Mouse (Mus musculus) forebrain, postnatal 0 days (tissue): ENCODE results near the gene Rad51b. TPM values are rescaled to one million over a fixed set of nuclear protein-coding genes. Genes with fewer than 3 reads are reported as not detected.
A peak's percentile ranks its signal among the peaks of the same experiment; 100 is the strongest.

ENCODE experiments used
- ATAC-seq: fragments of 200-750 bp; cut with Nextera tagmentation; 2 replicates; pipeline ENCODE4 v1.8.0; 2017; ENCODE audit warnings: mild to moderate bottlenecking, moderate library complexity
- DNase-seq: peaks from one replicate; pipeline ENCODE4 v3.0.0-alpha.2; 2015
- H3K27ac ChIP-seq: fragments of 300-500 bp; sonication (generic); 2 replicates; pipeline ENCODE4 v1.5.1; 2014; ENCODE audit warnings: low read depth, mild to moderate bottlenecking, antibody characterized with exemption, low read length, moderate library complexity, mixed read lengths
- H3K27me3 ChIP-seq: fragments of 300-500 bp; sonication (generic); 2 replicates; pipeline ENCODE4 v1.6.1; 2014; ENCODE audit warnings: mild to moderate bottlenecking, low read length, mixed read lengths; ENCODE audit not compliant: insufficient read depth
- H3K36me3 ChIP-seq: fragments of 300-500 bp; sonication (generic); 2 replicates; pipeline ENCODE4 v1.6.1; 2014; ENCODE audit warnings: mild to moderate bottlenecking, moderate library complexity; ENCODE audit not compliant: insufficient read depth
- H3K4me1 ChIP-seq: fragments of 300-500 bp; sonication (generic); 2 replicates; pipeline ENCODE4 v1.6.1; 2014; ENCODE audit warnings: antibody characterized with exemption; ENCODE audit not compliant: insufficient read depth
- H3K4me2 ChIP-seq: fragments of 300-500 bp; sonication (generic); 2 replicates; pipeline ENCODE4 v1.6.1; 2014; ENCODE audit warnings: low read depth, mild to moderate bottlenecking, moderate library complexity
- H3K4me3 ChIP-seq: fragments of 300-500 bp; sonication (generic); 2 replicates; pipeline ENCODE4 v1.5.1; 2014; ENCODE audit warnings: low read depth, low read length, mixed read lengths
- H3K9ac ChIP-seq: fragments of 300-500 bp; sonication (generic); 2 replicates; pipeline ENCODE4 v1.6.1; 2014; ENCODE audit warnings: mild to moderate bottlenecking
- H3K9me3 ChIP-seq: fragments of 300-500 bp; sonication (generic); 2 replicates; pipeline ENCODE4 v1.6.1; 2016; ENCODE audit warnings: low read length
- CTCF ChIP-seq: sonication (generic); IDR thresholded peaks from 2 replicates; pipeline ENCODE4 v1.5.1; 2016; ENCODE audit warnings: antibody characterized with exemption, control low read depth, low read depth
- WGBS: fragments of 180-500 bp; shearing (Covaris S2); extraction: QIAGEN DNeasy Blood & Tissue Kit; methylation state at CpG from one replicate; pipeline ENCODE4 v1.1.7; 2014; 5-methylcytosine and 5-hydroxymethylcytosine counted together
- polyA plus RNA-seq: library from polyadenylated mRNA; unstranded; fragments of >200 nt; fragmentation: Nextera tagmentation; extraction: Ambion mirVana; gene quantifications from 2 replicates; pipeline ENCODE4 v1.2.1, GENCODE M21; 2015
- total RNA-seq: library from RNA; depleted of rRNA; stranded (reverse); fragments of >200 nt; gene quantifications from 2 replicates; pipeline ENCODE4 v1.2.3, GENCODE M21; 2014

The Rad51b gene
- total and polyA plus RNA-seq, 2 experiments from 2014 or later = 0.62 to 1.1 TPM

DNA sequence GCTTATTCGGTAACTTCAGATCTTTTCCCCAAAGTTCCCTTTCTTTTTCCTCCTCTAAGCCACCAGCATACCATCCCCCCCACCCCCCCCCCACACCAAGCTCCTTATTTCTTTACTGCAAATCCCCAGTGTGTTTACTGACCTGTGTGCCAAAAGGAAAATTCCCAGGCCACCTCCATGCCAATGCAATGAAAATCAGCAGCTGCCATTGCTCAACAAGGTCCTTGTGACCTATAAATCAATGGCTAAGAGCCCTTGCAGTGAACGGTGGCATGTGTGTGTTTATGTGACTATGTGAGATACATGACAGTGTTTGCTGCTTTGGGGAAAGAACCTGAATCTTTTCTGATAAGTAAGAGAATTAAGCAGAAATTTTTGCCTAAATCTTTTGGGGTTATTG, 301.8 kb downstream of the Rad51b start:
- ATAC-seq (no peak), DNase-seq (no peak)
- Histone ChIP-seq H3K27me3 (no peaks in the 10 kb centered on the region), H3K4me2 (no peak overlapping the region), H3K27ac (no peak overlapping the region), H3K9ac (no peak overlapping the region), H3K4me3 (no peak overlapping the region), H3K36me3 (no peaks in the 10 kb centered on the region), H3K4me1 (no peaks in the 10 kb centered on the region), H3K9me3 (no peaks in the 10 kb centered on the region)
- no peak for TF ChIP-seq CTCF
- WGBS = 71% methylated on average over 2 of the region's 2 CpGs

GRCm38 (mm10) chr12:79600149-79600769, 303.2 kb downstream of the Rad51b start:
- no peak for TF ChIP-seq CTCF
- peak; percentile 18 for DNase-seq
- Histone ChIP-seq H3K4me1 (no peaks in the 10 kb centered on the region), H3K9me3 (no peaks in the 10 kb centered on the region), H3K4me3 (no peak overlapping the region), H3K27me3 (no peaks in the 10 kb centered on the region), H3K36me3 (no peaks in the 10 kb centered on the region), H3K4me2 (no peak overlapping the region), H3K9ac (no peak overlapping the region), H3K27ac (0 out of 2 replicates have a peak overlapping the region, but pooled peaks have one; percentile 15)
- 38% methylated on average over 11 of the region's 11 CpGs for WGBS
- no peak for ATAC-seq

- TF ChIP-seq CTCF = no peak
- no peak for ATAC-seq
These were observed 305.6 kb downstream of the Rad51b start for GRCm38 (mm10) chr12:79602641-79603040.

GRCm38 (mm10) chr12:79604850-79605249, 307.8 kb downstream of the Rad51b start:
- no peak overlapping the region for H3K4me3 ChIP-seq
- H3K4me1 ChIP-seq = no peaks in the 10 kb centered on the region
- H3K36me3 ChIP-seq = no peaks in the 10 kb centered on the region
- no peaks in the 10 kb centered on the region for H3K9me3 ChIP-seq
- no peak for TF ChIP-seq CTCF
- WGBS = 97% methylated on average over 2 of the region's 2 CpGs
- no peak for ATAC-seq
- H3K4me2 ChIP-seq = no peak overlapping the region
- H3K9ac ChIP-seq = no peak overlapping the region
- no peaks in the 10 kb centered on the region for H3K27me3 ChIP-seq
- no peak for DNase-seq
- H3K27ac ChIP-seq = no peak overlapping the region

More at GRCm38 (mm10) chr12:79602641-79603040, 305.6 kb downstream of the Rad51b start:
- Histone ChIP-seq H3K36me3 (no peaks in the 10 kb centered on the region), H3K9me3 (no peaks in the 10 kb centered on the region), H3K27me3 (no peaks in the 10 kb centered on the region), H3K4me1 (no peaks in the 10 kb centered on the region), H3K27ac (no peak overlapping the region), H3K9ac (no peak overlapping the region), H3K4me2 (no peak overlapping the region), H3K4me3 (no peak overlapping the region)
- 80% methylated on average over 3 of the region's 3 CpGs for WGBS
- DNase-seq = no peak

- no peak for ATAC-seq
These were observed 309.1 kb downstream of the Rad51b start for GRCm38 (mm10) chr12:79606197-79606631.

DNA sequence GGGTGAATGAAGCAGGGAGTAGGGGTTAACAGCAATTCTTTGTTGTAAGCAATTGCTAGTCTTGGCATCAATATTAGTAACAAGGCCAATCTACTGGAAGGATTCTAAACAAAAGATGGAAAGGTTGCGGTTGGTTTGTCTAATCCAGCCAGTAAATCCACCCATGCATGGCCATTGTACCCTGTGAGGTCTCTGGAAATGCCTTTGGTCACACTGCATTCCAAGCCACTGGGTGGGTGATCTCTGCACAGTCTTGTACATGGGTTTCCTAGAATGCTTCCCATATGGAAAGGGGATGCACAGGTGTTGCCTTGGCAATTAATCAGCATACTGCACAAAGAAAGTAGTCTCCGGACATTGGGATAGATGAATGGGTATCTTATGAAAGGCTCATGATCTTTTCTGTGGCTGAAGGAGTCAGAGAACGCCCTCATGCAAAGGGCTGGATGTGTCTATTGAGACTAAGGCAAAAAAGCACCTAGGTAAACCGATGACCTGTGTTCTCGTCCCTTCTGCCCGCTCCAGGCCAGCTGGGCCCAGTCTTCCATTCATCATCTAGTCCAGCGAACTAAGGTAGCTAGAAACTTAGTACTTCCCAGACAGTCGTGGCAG, 312.4 kb downstream of the Rad51b start:
- Histone ChIP-seq H3K4me1 (no peaks in the 10 kb centered on the region; the same call in 1 of the 2 replicates), H3K9me3 (no peaks in the 10 kb centered on the region), H3K27me3 (no peaks in the 10 kb centered on the region), H3K4me2 (no peak overlapping the region), H3K27ac (no peak overlapping the region), H3K9ac (no peak overlapping the region), H3K4me3 (no peak overlapping the region), H3K36me3 (no peaks in the 10 kb centered on the region)
- WGBS = 42% methylated on average over 8 of the region's 8 CpGs
- TF ChIP-seq CTCF = no peak
- ATAC-seq = no peak
- DNase-seq = no peak

More at GRCm38 (mm10) chr12:79606197-79606631, 309.1 kb downstream of the Rad51b start:
- Histone ChIP-seq H3K9me3 (no peaks in the 10 kb centered on the region), H3K4me3 (no peak overlapping the region), H3K9ac (no peak overlapping the region), H3K4me1 (no peaks in the 10 kb centered on the region; the same call in 1 of the 2 replicates), H3K36me3 (no peaks in the 10 kb centered on the region), H3K27me3 (no peaks in the 10 kb centered on the region), H3K27ac (no peak overlapping the region), H3K4me2 (no peak overlapping the region)
- no peak for DNase-seq
- 93% methylated on average over 11 of the region's 11 CpGs for WGBS
- no peak for TF ChIP-seq CTCF

- Histone ChIP-seq H3K27ac (no peak overlapping the region), H3K9ac (no peak overlapping the region), H3K4me1 (no peaks in the 10 kb centered on the region; the same call in 1 of the 2 replicates), H3K27me3 (no peaks in the 10 kb centered on the region), H3K36me3 (no peaks in the 10 kb centered on the region), H3K4me3 (no peak overlapping the region), H3K9me3 (no peaks in the 10 kb centered on the region), H3K4me2 (no peak overlapping the region)
- no peak for ATAC-seq
- DNase-seq = no peak
- no peak for TF ChIP-seq CTCF
- whole genome bisulfite sequencing = 63% methylated on average over 6 of the region's 6 CpGs
These were observed 313.5 kb downstream of the Rad51b start for GRCm38 (mm10) chr12:79610511-79611103.
